Mouse (Mus musculus) frontal cortex, postnatal 25 days (tissue): Measurements from ENCODE around the gene Naa15.

ENCODE experiments used
- DNase-seq, 2 experiments: peaks; one replicate each; pipeline ENCODE4 v3.0.0; 2022; ENCODE audit warnings: low spot score in 2 of 2

Naa15 gene

GRCm38 (mm10) chr3:51511983-51512382, 97.0 kb downstream of the Naa15 start:
- DNase-seq = no peak

- no peak for DNase-seq
Measured at GRCm38 (mm10) chr3:51517467-51517866, 102.5 kb downstream of the Naa15 start.

DNA sequence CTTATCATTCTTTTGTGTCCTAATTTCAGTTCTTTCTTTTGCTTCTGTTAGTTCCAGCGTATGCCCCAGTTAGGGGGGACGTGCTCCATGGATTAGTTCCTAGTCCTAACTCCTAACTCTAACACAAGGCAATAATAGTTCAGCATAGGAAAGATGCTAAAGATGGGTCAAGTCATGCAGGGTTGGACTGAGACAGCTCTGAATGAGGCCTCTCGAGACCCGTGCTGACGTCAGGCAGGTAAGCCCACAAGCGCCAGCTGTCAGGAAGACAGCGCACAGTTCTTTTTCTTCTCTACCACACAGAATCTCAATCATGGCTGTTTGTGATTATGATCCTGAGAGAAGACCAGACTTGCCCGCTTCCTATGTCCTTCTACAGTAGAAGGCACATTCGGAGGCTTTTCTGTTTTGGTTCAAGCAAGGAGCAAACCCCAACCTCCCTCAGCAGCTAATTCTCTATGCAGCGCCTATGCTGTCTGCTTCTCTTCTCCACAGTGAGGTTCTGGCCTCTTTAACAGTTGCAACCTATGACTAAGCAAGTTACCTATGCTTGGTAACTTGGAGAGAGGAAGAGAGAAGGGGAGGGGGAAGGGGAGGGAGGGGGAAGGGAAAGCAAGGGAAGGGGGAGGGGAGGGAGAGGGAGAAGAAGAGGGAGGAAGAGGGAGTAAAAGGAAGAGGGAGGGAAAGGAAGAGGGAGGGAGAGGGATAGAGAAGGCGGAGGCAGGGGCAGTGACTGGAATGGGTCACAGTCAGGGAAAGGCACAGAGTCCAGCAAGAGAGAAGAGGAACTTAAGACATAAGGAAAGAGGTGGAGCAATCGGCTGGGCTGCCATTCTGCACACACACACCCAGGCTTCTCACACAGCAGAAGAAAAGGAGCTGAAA, 103.2 kb downstream of the Naa15 start:
- no peak for DNase-seq

DNA sequence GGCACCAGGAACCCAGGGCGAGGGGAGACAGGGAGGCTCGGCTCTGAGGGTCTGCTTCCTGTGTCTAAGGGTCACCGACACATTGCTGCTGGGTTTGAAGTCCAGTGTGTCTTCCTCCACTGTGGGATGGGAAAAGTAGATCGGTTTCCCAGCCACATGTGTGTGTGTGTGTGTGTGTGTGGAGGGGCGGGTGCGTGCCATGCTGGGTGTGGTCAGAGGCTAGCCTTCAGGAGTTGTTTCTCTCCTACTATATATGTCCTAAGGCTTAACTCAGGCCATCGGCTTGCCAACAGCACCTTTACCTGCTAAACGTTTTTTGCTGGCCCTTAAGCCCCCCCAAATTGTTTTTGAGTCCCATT, 103.8 kb downstream of the Naa15 start:
- DNase-seq = no peak

DNA sequence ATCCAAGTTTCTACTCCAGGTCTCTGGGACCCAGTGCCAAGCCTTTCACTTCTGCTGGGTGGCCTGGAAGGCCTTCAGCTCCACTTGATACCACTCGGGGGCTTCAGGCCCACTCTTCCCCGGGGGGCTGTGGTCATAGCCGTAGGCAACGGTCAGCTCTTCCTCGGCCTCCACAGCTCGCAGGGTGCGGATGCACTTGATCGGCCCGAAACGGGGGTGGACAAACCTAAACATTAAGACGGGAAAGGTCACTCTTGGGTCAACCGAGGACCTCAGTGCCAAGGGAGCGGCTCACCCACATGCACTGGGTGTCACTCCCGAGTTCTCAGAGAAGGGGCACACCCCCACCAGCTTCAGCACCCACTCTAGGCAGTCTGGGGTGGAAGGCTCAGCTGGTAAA, 106.3 kb downstream of the Naa15 start:
- DNase-seq = no peak

DNA sequence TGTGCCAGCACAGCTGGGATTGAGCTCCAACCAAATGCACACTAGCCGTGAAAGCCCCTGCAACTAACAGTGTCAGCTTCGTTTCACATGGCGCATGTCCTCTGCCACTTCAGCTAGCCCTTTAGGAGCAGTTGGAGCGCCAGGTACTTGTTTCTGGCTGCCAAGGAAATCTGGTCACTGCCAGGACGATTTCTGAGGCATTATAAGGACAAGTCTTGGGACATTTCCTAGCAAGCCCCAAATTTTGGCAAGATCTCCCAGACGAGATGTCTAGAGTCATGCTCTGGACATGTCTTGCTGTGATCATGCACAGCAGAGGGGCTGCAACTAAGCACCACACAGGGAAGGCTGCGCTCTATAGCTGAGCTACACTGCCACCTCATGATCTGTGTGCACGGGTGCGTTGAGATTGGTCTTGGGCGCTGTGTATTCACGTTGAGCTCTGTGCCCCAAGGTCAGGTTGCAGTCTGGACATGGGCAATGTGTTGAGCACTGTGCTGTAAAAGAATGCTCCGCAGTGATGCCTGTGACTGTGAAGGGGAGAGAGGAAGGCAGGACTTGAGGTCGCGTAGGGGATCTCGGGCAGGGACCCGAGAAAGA, 110.3 kb downstream of the Naa15 start:
- no peak for DNase-seq
